Mouse (Mus musculus) myocyte (in vitro differentiated cells): ENCODE data around the gene Zfp109. TPM values are rescaled to one million over a fixed set of nuclear protein-coding genes. Genes with fewer than 3 reads are reported as not detected.

Experiments
- H3K27me3 ChIP-seq: one replicate; pipeline ENCODE4 v1.6.1; 2011; ENCODE audit not compliant: control insufficient read depth, insufficient read depth, insufficient read length
- H3K36me3 ChIP-seq: one replicate; pipeline ENCODE4 v1.6.1; 2011; ENCODE audit not compliant: control insufficient read depth, insufficient read depth
- H3K4me2 ChIP-seq: one replicate; pipeline ENCODE4 v1.6.1; 2011; ENCODE audit warnings: low read depth, control low read depth
- H3K4me3 ChIP-seq: one replicate; pipeline ENCODE4 v1.5.1; 2011; ENCODE audit warnings: mild to moderate bottlenecking, control low read depth, moderate library complexity
- H3K79me2 ChIP-seq: one replicate; pipeline ENCODE4 v1.6.1; 2011; ENCODE audit not compliant: control insufficient read depth, insufficient read depth
- H3ac ChIP-seq: one replicate; pipeline ENCODE4 v1.6.1; 2011; ENCODE audit not compliant: control insufficient read depth, insufficient read length
- CEBPB ChIP-seq: IDR thresholded peaks from 2 replicates; pipeline ENCODE4 v1.6.1; 2011; ENCODE audit warnings: mild to moderate bottlenecking, moderate library complexity; ENCODE audit not compliant: poor library complexity, insufficient read depth, severe bottlenecking
- E2F4 ChIP-seq: IDR thresholded peaks from one replicate; pipeline ENCODE4 v1.6.1; 2011; ENCODE audit warnings: mild to moderate bottlenecking, control low read depth, moderate library complexity; ENCODE audit not compliant: insufficient read depth
- MAX ChIP-seq: IDR thresholded peaks from one replicate; pipeline ENCODE4 v1.6.1; 2011; ENCODE audit warnings: low read depth, mild to moderate bottlenecking, control low read depth
- MYOD1 ChIP-seq, 3 experiments: IDR thresholded peaks; one replicate each; pipeline ENCODE4 v1.6.1; 2011; ENCODE audit warnings: control low read depth in 2 of 3, low read depth in 2 of 3, mild to moderate bottlenecking in 2 of 3, moderate library complexity in 1 of 3; ENCODE audit not compliant: insufficient read length in 2 of 3, control insufficient read depth in 1 of 3
- MYOG ChIP-seq, 3 experiments: IDR thresholded peaks; one replicate each; pipeline ENCODE4 v1.6.1; 2011; ENCODE audit warnings: control low read depth in 2 of 3, low read depth in 2 of 3, mild to moderate bottlenecking in 2 of 3; ENCODE audit not compliant: insufficient read length in 2 of 3, control insufficient read depth in 1 of 3, insufficient read depth in 1 of 3
- POLR2A ChIP-seq: IDR thresholded peaks from one replicate; pipeline ENCODE4 v1.6.1; 2011; ENCODE audit warnings: low read depth, mild to moderate bottlenecking, control low read depth, moderate library complexity; ENCODE audit not compliant: insufficient read length
- POLR2AphosphoS2 ChIP-seq: IDR thresholded peaks from one replicate; pipeline ENCODE4 v1.6.1; 2011; ENCODE audit warnings: low read depth, control low read depth; ENCODE audit not compliant: insufficient read length
- REST ChIP-seq: IDR thresholded peaks from one replicate; pipeline ENCODE4 v1.6.1; 2011; ENCODE audit warnings: mild to moderate bottlenecking, control low read depth, moderate library complexity; ENCODE audit not compliant: insufficient read depth, insufficient read length
- SRF ChIP-seq: IDR thresholded peaks from one replicate; pipeline ENCODE4 v1.6.1; 2011; ENCODE audit warnings: low read depth; ENCODE audit not compliant: control insufficient read depth, insufficient read length
- TCF12 ChIP-seq: IDR thresholded peaks from one replicate; pipeline ENCODE4 v1.6.1; 2011; ENCODE audit warnings: mild to moderate bottlenecking, control low read depth; ENCODE audit not compliant: poor library complexity, insufficient read depth, severe bottlenecking
- TCF3 ChIP-seq: IDR thresholded peaks from one replicate; pipeline ENCODE4 v1.6.1; 2011; ENCODE audit warnings: low read depth, control low read depth; ENCODE audit not compliant: insufficient read length
- USF1 ChIP-seq: IDR thresholded peaks from one replicate; pipeline ENCODE4 v1.6.1; 2011; ENCODE audit warnings: low read depth, mild to moderate bottlenecking, control low read depth, moderate library complexity
- polyA plus RNA-seq: library from polyadenylated mRNA; unstranded; fragments of >200 nt; fragmentation: generic; extraction: Trizol; gene quantifications from one replicate; pipeline ENCODE4 v1.2.1, GENCODE M21; 2012; ENCODE audit warnings: missing spikeins

The Zfp109 gene
- polyA plus RNA-seq, 1 experiment = 0.46 TPM

DNA sequence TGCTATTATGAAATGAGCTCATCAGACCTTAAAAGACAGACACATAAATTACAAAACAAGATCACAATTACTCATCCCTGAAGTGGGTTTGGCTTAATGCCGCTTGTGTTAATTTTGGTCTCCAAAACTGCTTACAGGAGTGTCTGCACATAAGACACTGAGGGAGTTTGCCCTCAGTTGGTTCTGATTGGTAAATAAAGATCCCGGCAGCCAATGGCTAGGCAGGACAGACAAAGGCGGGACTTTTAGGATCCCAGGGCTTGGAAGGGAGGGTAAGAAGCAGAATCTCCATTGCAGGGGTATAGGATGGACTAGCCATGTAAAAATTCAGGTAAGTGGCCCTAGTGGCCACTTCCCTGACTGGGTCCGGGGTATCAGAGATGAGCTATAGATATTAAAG lies 40.4 kb downstream of the Zfp109 start:
- Histone ChIP-seq H3K36me3 (no peaks in the 10 kb centered on the region), H3K27me3 (no peaks in the 10 kb centered on the region)

DNA sequence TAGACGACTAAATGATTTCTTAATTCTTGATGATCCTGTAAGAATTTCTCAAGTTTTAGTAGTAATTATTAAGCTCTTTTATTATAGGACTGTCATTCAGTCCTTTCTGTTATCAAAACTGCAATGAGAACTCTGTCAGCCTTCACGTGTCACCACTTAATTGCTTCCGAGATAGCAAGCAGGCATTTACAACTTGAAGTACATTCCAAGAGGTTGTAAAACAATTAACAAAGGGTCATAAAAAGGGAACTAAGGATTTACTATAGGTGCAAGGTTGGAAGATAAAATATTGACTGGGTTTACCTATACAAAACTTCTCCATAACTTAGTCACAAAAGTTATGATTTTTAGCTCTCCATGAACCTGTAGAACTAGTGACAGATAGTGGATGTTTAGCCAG lies 44.2 kb downstream of the Zfp109 start:
- Histone ChIP-seq H3K36me3 (no peaks in the 10 kb centered on the region), H3K4me3 (no peak overlapping the region), H3K4me2 (no peak overlapping the region), H3K27me3 (no peaks in the 10 kb centered on the region), H3ac (no peak overlapping the region), H3K79me2 (no peaks in the 10 kb centered on the region)
- TF ChIP-seq REST (no peak), SRF (no peak), TCF12 (no peak), MAX (no peak), CEBPB (no peak), TCF3 (no peak), MYOD1 (IDR thresholded peaks at IDR 0.05; ENCODE audit: control insufficient read depth in 1 of 3, insufficient read length in 2 of 3, low read depth in 2 of 3) (no peak), POLR2A (no peak), POLR2AphosphoS2 (no peak), E2F4 (no peak), MYOG (IDR thresholded peaks at IDR 0.05; ENCODE audit: control insufficient read depth in 1 of 3, insufficient read depth in 1 of 3, insufficient read length in 2 of 3, low read depth in 2 of 3) (no peak), USF1 (no peak)

More for the DNA sequence above, 40.4 kb downstream of the Zfp109 start:
- Histone ChIP-seq H3K4me3 (no peak overlapping the region), H3ac (no peak overlapping the region), H3K4me2 (no peak overlapping the region), H3K79me2 (no peaks in the 10 kb centered on the region)
- TF ChIP-seq TCF12 = no peak
- TF ChIP-seq MYOD1 (IDR thresholded peaks at IDR 0.05; ENCODE audit: control insufficient read depth in 1 of 3, insufficient read length in 2 of 3, low read depth in 2 of 3) = no peak
- no peak for TF ChIP-seq USF1
- TF ChIP-seq POLR2AphosphoS2 = no peak
- TF ChIP-seq SRF = no peak
- TF ChIP-seq CEBPB = no peak
- TF ChIP-seq POLR2A = no peak
- no peak for TF ChIP-seq TCF3
- TF ChIP-seq MYOG (IDR thresholded peaks at IDR 0.05; ENCODE audit: control insufficient read depth in 1 of 3, insufficient read depth in 1 of 3, insufficient read length in 2 of 3, low read depth in 2 of 3) = no peak
- no peak for TF ChIP-seq E2F4
- TF ChIP-seq REST = no peak
- TF ChIP-seq MAX = no peak

DNA sequence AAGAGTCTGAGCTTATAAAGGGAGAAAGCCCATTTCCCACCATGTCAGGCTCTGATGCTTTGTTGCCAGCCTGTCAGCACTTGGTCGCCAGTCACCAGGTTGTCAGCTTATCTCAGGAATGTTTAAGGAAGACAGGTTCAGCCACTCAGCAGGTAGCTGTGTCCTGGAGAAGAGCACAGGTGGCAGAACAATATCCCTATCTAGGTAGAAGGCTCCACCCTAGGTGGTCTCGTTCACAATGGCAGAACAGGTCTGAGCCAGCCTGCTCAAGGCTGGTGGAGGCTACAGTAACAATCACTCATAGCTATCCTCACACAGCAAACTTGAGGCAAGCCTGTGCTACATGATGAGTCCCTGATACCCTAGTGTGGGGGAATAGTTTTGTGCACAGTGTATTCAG lies 46.0 kb downstream of the Zfp109 start:
- H3K27me3 ChIP-seq = no peaks in the 10 kb centered on the region
- H3K36me3 ChIP-seq = no peaks in the 10 kb centered on the region
- H3ac ChIP-seq = no peak overlapping the region
- no peaks in the 10 kb centered on the region for H3K79me2 ChIP-seq
- no peak overlapping the region for H3K4me3 ChIP-seq
- TF ChIP-seq SRF = no peak
- no peak overlapping the region for H3K4me2 ChIP-seq

DNA sequence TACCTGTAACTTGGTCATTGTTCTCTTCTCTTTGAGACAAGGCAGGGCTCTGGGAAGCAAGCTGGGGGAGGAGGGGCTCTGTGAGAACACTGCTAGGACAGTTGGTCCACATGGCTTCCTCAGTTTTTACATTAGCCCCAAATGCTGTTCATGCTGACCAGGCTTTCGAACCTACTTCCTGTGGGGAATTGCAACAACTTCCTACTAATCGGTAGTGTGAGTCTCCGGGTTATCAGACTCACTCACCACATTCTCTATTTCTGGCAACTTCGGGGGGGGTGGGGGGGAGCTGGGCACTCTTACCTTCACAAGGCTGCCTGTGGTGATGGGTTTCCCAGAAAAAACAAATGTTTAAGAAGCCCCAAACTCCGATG lies 47.8 kb downstream of the Zfp109 start:
- no peaks in the 10 kb centered on the region for H3K79me2 ChIP-seq
- H3K4me3 ChIP-seq = no peak overlapping the region
- H3K27me3 ChIP-seq = no peaks in the 10 kb centered on the region
- TF ChIP-seq MAX (no peak), CEBPB (no peak), SRF (no peak), USF1 (no peak), E2F4 (no peak)
- H3K36me3 ChIP-seq = no peaks in the 10 kb centered on the region
- no peak overlapping the region for H3K4me2 ChIP-seq
- no peak overlapping the region for H3ac ChIP-seq

GRCm38 (mm10) chr7:24188901-24189570 lies 48.3 kb downstream of the Zfp109 start:
- Histone ChIP-seq H3ac (no peak overlapping the region), H3K36me3 (no peaks in the 10 kb centered on the region), H3K79me2 (no peaks in the 10 kb centered on the region), H3K27me3 (no peaks in the 10 kb centered on the region), H3K4me2 (no peak overlapping the region), H3K4me3 (no peak overlapping the region)
- TF ChIP-seq REST (no peak), POLR2AphosphoS2 (no peak), SRF (no peak), TCF12 (no peak), TCF3 (no peak), USF1 (no peak)
